Mouse (Mus musculus): ENCODE measurements around the gene Fbxo34.
"Not testable (repeated sequence)": the region's sequence is repeated elsewhere in the genome, so short reads cannot be mapped to it uniquely, and the experiment has no call there.

Gene Fbxo34

GRCm38 (mm10) chr14:47516755-47517154, 66.5 kb downstream of the Fbxo34 start:
- no peak for DNase-seq (ENCODE audit: low read depth, low spot score)

GRCm38 (mm10) chr14:47518619-47519018, 68.4 kb downstream of the Fbxo34 start:
- DNase-seq (ENCODE audit: low read depth, low spot score), result peak; percentile 61

DNA sequence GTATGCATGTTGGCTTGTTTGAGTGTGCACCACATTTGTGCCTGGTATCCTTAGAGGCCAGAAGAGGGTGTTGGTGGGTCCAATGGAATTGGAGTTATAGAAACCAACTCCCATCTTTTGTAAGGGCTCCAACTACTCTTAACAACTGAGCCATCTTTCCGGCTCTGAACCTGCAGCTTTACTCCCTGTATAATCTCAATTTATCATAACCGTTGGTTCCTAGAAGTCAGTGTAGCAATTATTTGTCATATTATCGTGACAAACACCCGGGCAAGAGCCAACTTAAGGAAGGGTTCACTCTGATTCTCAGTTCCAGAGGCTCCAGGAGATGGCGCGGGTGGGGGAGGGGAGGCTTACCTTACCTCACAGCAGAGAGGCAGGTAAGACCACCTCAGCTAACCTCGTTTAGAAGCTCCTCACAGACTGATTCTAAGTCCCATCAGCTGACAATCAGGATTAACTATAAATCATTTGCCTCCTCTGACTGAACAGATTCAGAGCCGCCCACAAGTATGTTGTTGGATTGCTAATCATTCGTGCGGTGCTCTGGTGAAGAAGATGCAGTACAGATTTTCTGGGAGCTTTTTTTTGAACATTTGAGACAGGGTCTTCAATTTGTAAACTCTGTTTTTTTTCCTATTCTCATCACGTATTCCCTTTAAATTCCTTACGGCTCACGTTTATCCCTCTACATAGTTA, 70.7 kb downstream of the Fbxo34 start:
- DNase-seq (ENCODE audit: low read depth, low spot score), result no peak

DNA sequence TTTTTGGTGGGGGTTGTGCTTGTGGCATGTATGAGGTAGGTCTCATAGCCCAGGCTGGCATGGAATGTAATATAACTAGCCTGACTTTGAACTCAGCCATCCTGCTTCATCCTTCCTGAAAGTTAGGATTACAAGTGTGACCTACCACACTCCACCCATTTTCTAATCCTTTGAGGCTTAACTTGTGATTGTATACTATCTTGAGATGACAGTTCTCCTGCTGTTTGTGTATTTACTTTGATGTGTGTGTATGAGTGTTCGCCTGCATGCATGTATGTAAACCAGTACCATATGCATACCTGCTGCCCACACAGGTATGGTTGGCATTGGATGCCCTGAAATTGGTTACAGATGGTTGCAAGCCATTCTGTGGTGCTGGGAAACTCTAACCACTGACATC, 71.4 kb downstream of the Fbxo34 start:
- DNase-seq (ENCODE audit: low read depth, low spot score), result no peak

DNA sequence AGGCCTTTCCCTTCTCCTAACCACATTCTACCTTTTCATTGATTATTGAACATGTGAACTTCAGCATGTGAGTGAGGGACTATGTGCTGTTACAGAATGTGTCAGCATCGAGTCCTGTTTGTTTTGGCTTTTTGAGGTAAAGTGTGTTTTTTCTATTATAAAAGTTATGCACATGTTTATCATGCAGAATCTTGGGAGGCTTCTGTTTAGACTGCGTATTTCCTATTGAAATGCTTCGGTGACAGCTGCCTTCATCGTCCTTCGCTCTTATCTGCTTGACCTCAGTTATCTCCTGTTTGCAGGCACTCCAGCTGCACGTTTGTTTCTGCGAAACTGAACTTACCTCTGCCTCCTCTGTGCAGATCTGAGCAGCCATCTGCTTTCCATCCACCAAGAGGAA, 72.1 kb downstream of the Fbxo34 start:
- no peak for DNase-seq (ENCODE audit: low read depth, low spot score)

DNA sequence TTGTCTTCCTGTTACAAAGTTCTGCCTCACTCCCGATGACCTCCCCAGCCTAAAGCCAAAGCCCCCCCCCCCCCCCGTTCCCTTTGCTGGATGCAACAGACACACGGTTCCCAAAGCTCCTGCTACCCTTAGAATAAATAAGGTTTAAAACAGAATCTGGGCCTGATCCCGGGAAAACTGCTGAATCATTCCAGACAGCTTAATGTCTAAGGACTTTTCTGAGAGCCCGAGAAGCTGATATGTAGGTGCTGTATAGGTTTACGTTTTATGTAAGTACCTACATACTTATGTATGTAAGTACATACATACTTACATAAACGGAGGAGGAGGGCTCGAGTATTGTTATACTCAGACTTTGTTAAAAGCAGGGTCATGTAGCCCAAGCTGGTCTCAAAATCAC, 75.2 kb downstream of the Fbxo34 start:
- no peak for DNase-seq (ENCODE audit: low read depth, low spot score)

GRCm38 (mm10) chr14:47525861-47526260, 75.6 kb downstream of the Fbxo34 start:
- DNase-seq (ENCODE audit: low read depth, low spot score), result no peak

DNA sequence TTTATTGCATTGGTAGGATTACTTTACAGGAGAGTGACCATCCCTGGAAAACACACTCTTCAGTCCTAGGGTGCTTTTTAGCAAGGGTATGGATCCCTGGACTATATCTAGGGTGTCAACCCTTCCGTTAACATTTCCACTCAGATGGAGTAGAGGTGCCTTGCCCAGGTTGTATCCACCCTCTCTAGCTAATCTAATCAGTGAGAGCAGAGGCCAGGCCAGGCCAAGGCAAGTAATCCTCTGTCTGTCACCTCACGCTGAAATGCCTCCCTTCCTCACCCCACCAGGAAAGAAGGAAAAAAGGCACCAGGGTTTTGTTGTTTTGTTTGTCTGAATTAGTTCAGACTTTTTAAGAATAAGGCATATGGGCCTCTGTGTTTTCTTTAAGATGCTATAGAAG, 77.6 kb downstream of the Fbxo34 start:
- no peak for DNase-seq (ENCODE audit: low read depth, low spot score)

- no peak for DNase-seq (ENCODE audit: low read depth, low spot score)
These were observed 78.1 kb downstream of the Fbxo34 start for GRCm38 (mm10) chr14:47528293-47528692.

- peak; percentile 67 for DNase-seq (ENCODE audit: low read depth, low spot score)
These were observed 78.8 kb downstream of the Fbxo34 start for GRCm38 (mm10) chr14:47529019-47529418.

GRCm38 (mm10) chr14:47529592-47529991, 79.4 kb downstream of the Fbxo34 start:
- DNase-seq (ENCODE audit: low read depth, low spot score), result not testable (repeated sequence)

GRCm38 (mm10) chr14:47532496-47532895, 82.3 kb downstream of the Fbxo34 start:
- DNase-seq (ENCODE audit: low read depth, low spot score), result no peak

- peak; percentile 61 for DNase-seq (ENCODE audit: low read depth, low spot score)
These were observed 83.3 kb downstream of the Fbxo34 start for GRCm38 (mm10) chr14:47533365-47534175.

DNA sequence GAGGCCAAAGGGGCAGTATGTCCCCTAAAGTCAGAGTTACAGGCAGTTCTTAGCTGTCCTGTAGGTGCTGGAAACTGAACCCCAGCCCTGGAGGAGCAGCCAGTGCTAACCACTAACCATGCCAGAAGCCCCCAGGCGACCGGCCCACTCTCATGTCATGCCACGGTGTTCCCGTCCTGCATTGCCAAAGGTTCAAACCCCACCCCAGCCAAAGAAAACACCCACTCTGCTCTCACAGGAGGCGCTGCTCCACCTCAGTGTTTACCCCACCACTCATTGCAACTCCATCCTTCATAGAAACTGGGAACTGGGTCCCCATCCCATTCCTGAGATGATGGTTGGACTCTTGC, 83.9 kb downstream of the Fbxo34 start:
- no peak for DNase-seq (ENCODE audit: low read depth, low spot score)

GRCm38 (mm10) chr14:47535096-47535495, 84.9 kb downstream of the Fbxo34 start:
- no peak for DNase-seq (ENCODE audit: low read depth, low spot score)

GRCm38 (mm10) chr14:47541325-47541948, 91.2 kb downstream of the Fbxo34 start:
- peak; percentile 47 for DNase-seq (ENCODE audit: low read depth, low spot score)

- DNase-seq (ENCODE audit: low read depth, low spot score), result no peak
These were observed 92.1 kb downstream of the Fbxo34 start for GRCm38 (mm10) chr14:47542283-47542682.

DNA sequence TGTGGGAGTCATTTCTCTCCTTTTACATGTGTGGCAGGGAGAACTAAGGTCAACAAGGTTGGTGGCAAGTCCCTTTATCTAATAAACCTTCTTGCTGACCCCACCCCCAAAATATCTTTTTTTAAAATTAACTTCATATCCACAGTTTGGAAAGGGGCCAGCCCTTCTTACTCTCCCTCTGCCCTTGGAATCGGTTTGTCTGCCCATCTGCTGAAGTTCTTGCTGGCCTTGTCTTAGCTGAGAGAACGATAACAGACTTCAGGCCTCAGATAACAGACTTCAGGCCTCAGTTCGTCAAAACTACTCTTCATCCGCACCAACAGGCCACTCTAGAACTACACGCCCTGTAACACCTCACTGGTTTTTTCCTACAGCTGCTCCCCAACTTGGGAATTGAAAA, 94.1 kb downstream of the Fbxo34 start:
- no peak for DNase-seq (ENCODE audit: low read depth, low spot score)

- no peak for DNase-seq (ENCODE audit: low read depth, low spot score)
These were observed 94.7 kb downstream of the Fbxo34 start for GRCm38 (mm10) chr14:47544877-47545276.

- no peak for DNase-seq (ENCODE audit: low read depth, low spot score)
These were observed 101.4 kb downstream of the Fbxo34 start for GRCm38 (mm10) chr14:47551668-47552067.

GRCm38 (mm10) chr14:47553380-47553779, 103.2 kb downstream of the Fbxo34 start:
- DNase-seq (ENCODE audit: low read depth, low spot score), result no peak

- DNase-seq (ENCODE audit: low read depth, low spot score), result no peak
These were observed 104.0 kb downstream of the Fbxo34 start for GRCm38 (mm10) chr14:47554236-47554635.

DNA sequence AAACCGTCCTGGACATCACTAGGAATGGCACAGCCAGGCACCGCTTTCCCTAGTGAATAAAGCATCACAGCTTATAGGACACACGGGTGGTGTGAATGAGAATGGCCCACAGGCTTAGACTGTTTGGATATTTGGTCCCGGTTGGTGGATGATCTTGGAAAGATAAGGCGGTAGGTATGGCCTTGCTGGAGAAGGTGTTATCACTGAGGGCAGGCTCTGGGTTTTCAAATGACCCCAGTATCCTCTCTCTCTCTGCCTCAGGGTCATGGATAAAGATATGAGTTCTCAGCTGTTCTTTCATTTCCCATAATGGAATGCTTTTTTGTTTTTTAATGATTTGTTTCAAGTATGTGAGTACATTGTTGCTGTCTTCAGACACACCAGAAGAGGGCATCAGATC, 105.0 kb downstream of the Fbxo34 start:
- DNase-seq (ENCODE audit: low read depth, low spot score), result no peak

Measured in CD4-positive helper T cell, adult 2 months (primary cell).